Mouse (Mus musculus) regulatory T cell (primary cell): ENCODE results near the gene Wee1.
"Not testable (repeated sequence)": the region's sequence is repeated elsewhere in the genome, so short reads cannot be mapped to it uniquely, and the experiment has no call there.

Experiments used
- in situ Hi-C: fragments of 300-600 bp; cut with MboI, MseI; formaldehyde crosslinking; loops from one replicate; pipeline ENCODE4 v1.15.1; 2025; ENCODE audit warnings: high pct_unique_total_duplicates

Gene Wee1

DNA sequence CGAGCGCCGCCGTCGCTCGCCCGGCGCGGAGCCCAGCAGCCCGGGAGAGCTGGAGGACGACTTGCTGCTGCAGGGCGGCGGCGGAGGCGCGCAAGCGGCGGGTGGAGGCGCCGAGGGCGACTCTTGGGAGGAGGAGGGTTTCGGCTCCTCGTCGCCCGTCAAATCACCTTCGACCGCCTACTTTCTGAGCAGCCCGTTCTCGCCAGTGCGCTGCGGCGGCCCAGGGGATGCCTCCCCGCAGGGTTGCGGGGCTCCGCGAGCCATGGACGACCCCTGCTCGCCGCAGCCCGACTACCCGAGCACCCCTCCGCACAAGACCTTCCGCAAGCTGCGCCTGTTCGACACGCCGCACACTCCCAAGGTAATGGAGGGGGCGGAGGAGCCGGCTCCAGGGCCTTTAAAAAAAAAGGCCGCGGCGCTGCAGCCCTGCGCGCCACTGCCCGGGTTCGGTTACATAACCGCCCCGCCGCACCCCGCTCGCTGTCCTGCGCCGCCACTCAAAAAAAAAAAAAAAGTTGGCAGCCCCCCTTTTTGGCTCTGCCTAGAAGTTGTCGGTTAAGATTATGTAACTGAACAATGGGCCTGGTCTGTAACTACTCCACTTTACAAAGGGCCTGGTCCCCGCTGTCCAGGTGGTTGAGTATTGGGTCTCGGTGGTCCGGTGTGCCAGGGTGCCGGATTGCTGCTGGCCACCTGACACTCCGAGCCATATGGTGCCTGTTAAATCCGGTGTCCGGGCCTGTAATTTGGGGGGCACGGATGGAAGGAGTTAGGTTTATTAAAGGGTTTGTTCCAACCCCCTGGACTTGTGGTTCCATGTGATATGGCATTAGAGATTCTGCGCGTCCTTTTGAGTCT, 948 bp downstream of the Wee1 start:
- in situ Hi-C loops = no loop called here

DNA sequence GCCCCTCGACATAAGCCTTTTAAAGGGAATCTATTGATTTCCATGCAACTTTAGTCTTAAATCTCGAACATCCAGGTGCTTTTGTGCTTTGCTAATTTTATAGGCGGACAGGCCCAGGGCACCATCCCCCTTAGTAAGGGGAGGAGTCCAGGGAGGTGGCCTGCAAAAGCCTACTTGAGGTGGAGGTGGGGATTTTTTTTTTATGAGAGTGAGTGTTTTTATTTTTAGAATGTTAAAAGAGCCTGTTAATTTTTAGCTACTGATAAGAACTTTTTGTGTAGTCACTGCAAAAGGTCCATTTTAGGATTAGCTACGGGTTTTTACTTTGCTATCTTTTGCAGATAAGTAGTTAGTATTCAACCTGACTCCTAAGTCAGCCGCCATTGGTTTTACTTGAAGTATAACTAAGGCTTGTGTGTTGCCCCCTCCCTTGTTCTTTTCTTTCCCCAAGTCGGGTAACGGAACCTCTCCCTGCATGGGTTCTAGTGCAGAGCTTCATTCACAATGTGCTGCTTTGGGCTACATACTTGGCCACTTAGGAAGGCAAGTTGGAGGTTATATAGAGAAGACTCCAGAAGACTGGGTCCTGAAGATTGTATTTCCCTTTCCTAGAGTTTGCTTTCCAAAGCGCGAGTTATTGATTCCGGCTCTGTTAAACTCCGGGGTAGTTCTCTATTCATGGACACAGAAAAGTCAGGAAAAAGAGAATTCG, 2.2 kb downstream of the Wee1 start:
- in situ Hi-C loops = no loop called here

DNA sequence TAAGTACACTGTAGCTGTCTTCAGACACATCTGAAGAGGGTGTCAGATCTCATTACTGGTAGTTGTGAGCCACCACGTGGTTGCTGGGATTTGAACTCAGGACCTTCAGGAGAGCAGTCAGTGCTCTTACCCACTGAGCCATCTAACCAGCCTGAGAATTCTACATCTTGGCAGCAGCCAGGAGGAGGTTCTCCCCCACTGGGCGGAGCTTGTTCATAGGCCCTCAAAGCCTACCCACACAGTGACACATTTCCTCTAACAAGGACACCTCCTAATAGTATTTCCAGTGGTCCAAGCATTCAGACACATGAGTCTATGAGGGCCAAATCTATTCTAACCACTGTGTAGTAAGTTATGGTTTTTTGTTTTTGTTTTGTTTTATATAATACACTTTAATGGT, 6.7 kb downstream of the Wee1 start:
- in situ Hi-C loops = no loop called here

GRCm38 (mm10) chr7:110132272-110132671, 10.4 kb downstream of the Wee1 start:
- in situ Hi-C loops = not testable (repeated sequence)

DNA sequence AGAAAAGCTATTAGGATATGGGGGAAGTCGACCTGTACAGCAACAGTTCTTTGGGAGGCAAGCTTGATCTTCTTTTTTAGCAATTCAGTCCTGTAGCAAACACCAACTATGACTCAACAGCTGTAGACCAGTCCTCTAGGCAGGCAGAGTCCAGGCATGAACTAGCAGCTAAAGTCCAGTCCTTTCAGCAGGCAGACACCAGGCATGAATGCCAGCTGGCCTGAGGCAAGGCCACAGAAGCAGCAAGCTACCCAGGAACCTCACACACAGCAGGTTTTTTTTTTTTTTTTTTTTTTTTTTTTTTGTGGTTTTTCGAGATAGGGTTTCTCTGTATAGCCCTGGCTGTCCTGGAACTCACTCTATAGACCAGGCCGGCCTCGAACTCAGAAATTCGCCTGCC, 12.1 kb downstream of the Wee1 start:
- in situ Hi-C loops = no loop called here

GRCm38 (mm10) chr7:110138538-110138937, 16.7 kb downstream of the Wee1 start:
- in situ Hi-C loops = no loop called here

GRCm38 (mm10) chr7:110143863-110144262, 22.0 kb downstream of the Wee1 start:
- in situ Hi-C loops = no loop called here

GRCm38 (mm10) chr7:110152891-110153290, 31.0 kb downstream of the Wee1 start:
- in situ Hi-C loops = no loop called here

DNA sequence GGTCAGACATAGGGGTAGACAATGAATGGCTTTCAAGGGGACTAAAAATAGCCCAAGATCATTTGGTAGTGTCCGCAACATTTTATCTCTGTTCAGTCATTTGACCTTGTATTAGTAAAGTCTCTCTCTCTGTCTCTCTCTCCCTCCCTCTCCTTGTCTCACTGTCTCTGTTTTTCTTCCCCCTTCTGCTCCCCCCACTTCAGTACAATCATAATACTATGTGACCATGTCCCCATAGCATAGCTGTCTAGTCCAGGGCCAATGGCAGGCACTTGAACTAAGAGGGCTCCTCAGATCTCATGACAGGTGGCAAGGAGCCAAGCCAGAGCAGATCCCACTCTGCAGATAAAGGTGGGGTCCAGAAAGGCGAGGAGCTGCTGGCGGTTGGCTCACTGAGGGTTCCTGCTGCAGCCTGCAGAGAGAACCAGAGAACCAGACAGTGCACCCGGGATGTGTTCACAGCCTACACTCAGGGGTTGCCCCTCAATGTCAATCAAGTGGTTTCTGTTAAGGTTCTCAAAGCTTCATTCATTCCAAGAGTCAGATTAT, 34.9 kb downstream of the Wee1 start:
- in situ Hi-C loops = no loop called here

DNA sequence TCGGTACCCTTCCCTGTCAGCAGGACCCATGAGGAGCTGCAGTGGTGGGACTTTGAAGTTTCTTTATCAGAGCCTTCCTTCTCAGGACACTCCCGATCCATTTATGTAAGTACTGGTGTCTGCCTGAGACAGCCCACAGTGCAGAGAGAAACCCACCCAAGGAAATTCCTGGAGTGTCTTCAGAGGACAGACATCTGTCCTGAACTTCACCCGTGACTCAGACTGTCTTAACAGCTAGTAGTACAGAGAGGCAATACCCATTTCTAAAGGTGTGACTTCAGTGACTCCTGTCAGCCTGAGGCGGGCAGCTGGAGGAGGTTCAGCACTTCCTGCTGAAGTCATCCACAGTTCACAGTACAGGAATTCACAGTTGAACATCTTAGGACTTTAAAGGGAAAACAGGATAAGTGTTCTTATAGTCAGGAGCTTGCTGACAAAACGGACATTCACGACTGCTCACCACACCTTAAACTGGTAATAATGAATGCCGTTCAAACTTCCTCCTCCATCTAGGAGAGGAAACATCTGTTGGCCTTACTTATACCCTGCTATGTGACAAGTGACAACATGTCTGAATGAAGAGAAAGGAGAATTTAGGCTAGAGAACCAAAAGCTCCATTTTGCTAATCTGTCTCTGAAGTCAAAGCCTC, 35.5 kb downstream of the Wee1 start:
- in situ Hi-C loops = no loop called here

DNA sequence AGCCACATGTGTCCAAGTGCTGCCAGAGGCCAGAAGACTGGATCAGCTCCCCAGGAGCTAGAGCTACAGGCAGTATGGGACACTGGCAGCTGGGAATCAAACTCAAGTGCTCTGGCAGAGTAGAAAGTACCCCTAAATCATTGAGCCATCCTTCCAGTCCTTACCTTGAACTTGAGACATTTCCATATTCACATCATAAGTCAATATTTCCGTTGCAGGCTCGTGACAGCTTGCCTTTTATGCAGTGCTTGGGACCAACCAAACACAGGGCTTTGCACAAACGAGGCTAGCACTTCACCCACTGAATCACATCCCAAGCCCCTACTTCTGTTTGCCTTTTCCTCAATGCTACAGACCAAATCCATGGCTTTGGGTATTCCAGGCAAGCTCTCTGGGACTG, 36.2 kb downstream of the Wee1 start:
- in situ Hi-C loops = no loop called here

DNA sequence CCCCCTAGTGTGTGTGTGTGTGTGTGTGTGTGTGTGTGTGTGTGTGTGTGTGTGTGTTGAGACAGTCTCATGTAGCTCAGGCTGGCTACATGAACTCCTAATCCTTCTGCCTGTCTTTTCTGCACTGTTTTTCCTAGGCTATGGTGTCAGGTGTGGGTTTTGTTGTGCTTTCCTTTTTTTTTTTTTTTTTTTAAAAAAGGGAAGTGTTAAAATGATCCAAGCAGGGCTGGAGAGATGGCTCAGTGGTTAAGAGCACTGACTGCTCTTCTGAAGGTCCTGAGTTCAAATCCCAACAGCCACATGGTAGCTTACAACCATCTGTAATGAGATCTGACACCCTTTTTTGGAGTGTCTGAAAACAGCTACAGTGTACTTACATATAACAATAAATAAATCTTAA, 38.3 kb downstream of the Wee1 start:
- in situ Hi-C loops = not testable (repeated sequence)

DNA sequence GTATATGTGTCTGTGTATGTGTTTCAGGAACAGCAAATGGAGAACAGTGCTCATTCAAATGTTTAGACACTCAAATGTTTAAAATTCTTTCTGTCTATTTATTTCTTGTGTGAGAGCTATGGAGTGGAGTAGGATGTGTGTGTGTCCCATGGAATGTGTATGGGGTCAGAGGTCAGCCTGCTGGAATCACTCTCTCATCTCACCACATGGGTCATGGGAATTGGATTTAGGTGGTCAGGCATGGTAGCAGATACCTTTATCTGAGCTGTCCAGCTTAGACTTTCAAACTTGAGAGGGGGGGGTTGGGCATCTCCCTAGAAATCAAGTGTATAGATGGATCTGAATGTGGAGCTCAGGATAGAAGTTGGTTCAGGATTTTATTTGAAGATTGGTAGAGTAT, 38.8 kb downstream of the Wee1 start:
- in situ Hi-C loops = no loop called here

DNA sequence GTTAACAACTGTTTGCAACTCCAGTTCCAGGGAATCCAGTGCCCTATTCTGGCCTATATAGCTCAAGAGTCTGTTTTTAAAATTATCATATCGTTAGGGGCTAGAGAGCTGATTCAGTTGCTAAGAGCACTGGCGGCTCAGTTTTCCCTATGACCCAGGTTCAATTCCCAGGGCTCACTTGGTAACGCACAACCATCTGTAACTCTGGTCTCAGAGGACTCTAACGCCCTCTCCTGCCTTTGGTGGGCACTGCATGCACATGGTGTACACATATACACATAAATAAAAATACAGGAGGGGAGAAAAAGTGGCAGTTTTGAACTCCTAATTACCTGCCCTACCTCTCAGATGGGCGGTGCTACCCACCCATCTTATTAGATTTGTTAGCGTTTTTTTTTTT, 41.2 kb downstream of the Wee1 start:
- in situ Hi-C loops = no loop called here

DNA sequence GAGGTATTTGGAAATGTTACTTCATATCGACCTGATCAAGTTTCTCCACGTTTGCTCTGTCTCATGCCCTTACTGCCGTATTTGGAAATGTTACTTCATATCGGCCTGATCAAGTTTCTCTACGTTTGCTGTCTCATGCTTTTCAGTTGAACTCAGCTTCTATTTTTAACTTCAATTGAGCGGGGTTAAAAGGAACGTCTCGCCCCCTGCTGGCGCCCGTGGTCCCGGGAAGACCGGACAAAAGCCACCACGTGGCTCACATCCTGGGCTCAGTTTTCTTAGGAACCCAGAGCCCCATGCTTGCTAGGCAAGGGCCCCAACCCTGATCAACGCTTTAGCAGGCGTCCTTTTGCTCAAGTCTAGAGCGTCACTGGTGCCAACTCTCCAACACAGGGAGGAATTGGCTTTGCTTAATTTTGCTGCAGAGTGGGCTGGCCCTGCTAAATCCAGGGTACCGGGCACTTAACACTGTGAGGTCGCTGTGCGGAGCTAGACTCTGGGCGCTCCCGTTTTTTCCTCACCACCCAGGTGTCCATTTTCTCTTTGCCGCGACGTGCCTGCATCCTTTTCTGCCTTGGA, 42.3 kb downstream of the Wee1 start:
- in situ Hi-C loops = no loop called here

- in situ Hi-C loops = loop anchor here (5.0 kb wide), 4 partner anchors 53 to 798 kb away; partner anchors contain the start of gene Adm
Observed at GRCm38 (mm10) chr7:110164712-110165122, 42.9 kb downstream of the Wee1 start.

DNA sequence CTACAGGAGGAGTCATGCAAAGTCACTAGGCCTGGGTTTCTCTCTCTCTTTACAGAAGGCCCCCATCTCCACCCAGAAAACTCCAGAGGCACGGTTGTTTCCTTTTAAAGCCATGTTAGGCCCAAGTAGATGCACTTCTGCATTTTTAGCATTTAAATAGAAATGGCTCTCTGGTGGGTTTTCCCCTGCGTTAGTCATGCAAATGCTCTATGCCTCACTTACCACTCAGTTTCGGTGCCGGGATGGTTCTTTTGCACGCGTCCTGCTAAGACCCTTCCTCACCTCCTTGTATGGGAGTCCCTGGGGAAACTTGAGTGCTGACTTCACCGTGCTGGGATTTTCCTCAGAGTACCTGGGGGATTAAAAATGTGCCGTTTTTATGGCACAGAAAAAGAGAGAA, 44.4 kb downstream of the Wee1 start:
- in situ Hi-C loops = loop anchor here (5.0 kb wide), 4 partner anchors 51 to 796 kb away; partner anchors contain the start of gene Adm

GRCm38 (mm10) chr7:110179208-110179607, 57.4 kb downstream of the Wee1 start:
- in situ Hi-C loops = no loop called here

DNA sequence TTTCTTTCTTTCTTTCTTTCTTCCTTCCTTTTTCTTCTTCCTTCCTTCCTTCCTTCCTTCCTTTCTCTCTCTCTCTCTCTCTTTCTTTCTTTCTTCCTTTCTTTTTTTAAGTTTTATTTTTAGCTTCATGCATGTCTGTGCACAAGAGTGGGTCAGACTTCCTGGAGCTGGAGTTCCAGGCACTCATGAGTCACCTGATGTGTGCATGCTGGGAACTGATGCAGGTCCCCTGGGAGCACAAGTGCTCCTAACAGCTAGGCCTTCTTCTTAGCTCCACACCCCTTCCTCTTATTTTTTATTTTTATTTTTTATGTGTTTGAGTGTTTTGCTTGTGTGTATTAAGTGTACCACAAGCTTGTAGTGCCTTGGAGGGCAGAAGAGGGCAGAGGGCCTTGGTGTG, 58.8 kb downstream of the Wee1 start:
- in situ Hi-C loops = no loop called here

GRCm38 (mm10) chr7:110181446-110181845, 59.6 kb downstream of the Wee1 start:
- in situ Hi-C loops = no loop called here

DNA sequence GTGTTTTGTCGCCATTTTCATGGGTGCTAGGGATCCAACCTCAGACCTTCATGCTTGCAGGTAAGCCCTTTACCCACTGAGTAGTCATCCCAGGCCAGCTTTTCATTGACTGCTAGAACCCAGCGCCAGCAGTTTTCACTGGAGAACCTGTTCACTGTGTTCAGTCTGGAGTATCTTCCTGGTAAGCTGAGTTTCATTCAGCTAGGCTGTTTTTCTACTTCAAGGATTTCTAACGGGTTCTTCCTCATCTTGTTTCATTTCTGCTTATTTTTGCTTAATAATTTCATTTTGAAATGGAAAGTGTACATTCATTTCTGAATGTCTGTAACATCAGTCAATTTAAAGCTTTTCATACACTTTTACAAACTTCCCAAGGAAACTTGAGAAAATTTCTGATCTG, 62.8 kb downstream of the Wee1 start:
- in situ Hi-C loops = no loop called here

GRCm38 (mm10) chr7:110189951-110190350, 68.1 kb downstream of the Wee1 start:
- in situ Hi-C loops = no loop called here
